Mouse (Mus musculus): ENCODE data around the gene Olfr145.

Gene Olfr145

DNA sequence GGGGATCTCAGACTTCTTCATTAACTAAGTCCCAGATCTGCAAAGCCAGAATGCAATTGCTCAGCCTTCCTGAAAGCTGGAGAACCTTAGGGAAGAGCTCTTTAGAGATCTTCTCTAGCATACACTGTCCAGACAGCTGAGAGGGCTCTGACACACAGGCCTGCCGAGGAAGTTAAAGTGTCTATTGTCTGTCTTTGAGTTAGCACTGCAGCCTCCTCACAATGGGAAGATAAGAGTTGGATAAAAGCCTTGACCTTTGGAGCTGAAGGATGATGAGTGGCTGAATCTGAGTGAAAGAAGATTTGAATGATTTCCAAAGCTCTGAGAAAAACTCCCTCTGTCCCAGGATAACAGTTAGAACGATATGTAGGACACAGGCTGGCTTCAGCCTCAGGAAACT lies at the start of gene Olfr145:
Gene Olfr145, plus strand, starts transcription at position 64 of the 400 bp plus-strand sequence.
- DNase-seq (ENCODE audit: low read depth, low spot score), result no peak

DNA sequence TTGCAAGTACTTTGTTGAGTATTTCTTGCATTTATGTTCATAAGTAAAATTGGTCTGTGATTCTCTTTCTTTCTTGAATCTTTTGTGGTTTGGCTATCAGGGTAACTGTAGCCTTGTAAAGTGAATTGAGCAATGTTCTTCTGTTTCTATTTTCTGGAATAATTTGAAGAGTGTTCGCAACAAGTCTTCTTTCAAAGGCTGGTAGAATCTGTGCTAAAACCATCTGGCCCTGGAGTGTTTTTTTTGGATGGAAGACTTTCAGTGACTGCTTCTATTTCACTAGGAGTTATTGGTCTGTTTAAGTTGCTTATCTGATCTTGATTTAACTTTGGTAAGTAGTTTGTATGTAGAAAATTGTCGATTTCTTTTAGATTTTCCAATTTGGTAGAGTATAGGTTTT lies 47.3 kb upstream of the Olfr145 start:
- DNase-seq (ENCODE audit: low read depth, low spot score), result no peak

DNA sequence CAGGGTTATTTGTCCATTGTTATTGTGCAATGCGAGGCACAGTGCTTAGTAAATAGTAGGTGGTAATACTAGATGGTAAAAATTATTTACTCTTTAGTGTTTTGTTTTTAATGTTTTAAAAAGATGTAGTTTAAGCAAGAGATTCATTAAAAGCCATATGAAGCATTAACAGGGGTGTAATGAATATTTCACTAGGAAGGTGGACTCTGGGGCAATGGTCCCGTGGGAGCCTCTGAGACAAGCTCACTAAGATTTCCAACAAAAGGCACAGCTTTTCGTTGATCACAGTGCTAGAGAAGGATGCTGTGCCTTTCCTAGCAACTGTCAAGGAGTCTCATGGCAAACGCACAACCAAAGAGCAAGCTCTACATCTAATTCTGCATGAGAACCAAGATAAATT lies 42.6 kb upstream of the Olfr145 start, which contains the start of gene Olfr877:
Gene Olfr877, plus strand, starts transcription at position 301 of the 400 bp plus-strand sequence.
- no peak for DNase-seq (ENCODE audit: low read depth, low spot score)

DNA sequence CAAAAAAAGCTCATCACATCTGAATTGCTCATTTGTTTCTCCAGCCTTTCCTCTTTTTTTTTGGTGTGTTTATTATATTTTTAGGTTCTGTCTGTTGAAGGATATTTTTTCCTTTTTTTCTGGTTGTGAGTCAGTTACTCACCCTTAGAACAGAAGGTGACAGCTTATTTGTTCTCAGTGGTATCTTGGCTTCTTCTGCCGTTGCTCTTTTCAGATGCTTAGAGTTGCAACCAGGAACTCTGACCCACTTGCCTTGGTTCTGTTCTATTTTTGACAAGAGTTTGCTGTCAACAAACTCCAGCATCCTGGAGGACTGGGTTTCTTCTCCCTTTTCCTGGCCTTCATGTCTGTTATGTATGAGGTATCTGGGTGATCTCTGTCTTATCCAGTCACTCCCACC lies 33.2 kb upstream of the Olfr145 start:
- no peak for DNase-seq (ENCODE audit: low read depth, low spot score)

DNA sequence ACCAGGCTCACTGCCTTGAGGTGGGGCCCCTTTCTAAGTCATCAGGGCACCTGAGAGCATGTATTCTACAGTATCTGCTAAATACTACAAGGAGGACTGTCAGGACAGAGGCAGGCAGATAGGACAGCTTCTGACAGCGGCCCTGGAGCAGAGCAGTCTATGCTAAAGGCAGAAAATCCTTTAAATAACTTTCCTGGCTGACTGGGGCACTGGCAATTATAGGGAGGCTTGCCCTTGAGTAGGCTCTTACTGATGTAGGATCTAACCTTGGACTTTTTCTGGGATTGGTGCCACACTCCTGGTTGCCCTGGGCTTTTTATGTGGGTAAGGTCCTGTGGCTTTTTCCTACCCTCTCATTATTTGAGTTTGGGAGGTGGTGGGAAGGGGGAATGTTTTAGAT lies 26.3 kb upstream of the Olfr145 start:
- DNase-seq (ENCODE audit: low read depth, low spot score), result no peak

DNA sequence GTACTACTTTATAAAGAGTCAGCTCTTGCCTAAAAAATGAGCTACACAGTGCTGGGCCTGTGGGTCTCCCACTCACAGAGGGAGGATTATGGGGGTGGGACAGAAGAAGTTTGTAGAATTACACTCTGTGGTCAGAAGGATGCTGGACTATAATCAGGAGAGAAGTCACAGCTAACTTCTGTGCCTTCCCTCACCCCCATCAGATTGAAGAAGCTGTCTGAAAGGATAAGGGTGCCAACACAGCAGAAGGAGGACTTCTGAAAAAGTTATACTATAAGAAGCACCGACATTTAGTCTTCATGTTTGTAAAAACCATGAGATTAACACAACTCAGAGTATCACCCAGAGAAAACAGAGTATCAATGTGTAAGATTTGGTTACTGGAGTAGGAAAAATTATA lies 25.4 kb upstream of the Olfr145 start:
- DNase-seq (ENCODE audit: low read depth, low spot score), result no peak

DNA sequence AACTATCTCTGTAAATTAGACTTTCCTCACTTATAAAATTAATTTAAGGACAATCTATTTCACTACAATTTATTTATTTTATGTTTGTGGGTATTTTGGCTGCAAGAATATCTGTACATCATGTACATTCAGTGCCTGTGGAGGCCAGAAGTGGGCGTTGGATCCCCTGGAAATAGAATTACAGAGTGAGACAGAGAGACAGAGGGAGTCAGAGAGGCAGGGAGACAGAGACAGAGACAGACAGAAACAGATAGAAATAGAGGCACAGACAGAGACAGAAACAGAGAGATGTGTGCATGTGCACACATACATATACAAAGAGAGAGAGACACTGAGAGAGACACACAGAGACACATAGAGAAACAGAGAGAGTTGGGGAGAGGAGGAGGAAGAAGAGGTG lies 25.0 kb upstream of the Olfr145 start:
- DNase-seq (ENCODE audit: low read depth, low spot score), result no peak

DNA sequence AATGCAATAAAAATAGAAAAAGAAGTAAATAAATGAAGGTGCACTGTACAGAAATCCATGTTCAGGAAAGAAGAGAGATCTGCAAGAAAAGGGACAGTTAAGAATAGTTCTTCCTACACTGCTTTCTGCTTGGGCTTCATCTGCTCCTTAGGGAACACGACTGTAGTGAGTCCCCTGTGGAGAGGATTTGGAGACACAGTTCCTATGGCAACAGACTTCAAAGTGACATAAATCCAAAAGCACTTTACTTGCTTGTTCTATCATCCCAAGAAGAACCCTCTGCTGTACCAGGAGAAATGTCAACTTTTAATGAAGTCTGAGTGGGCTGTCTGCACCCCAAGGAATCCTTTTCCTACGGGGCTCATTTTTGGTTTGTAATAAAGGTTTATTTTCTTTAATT lies 5.6 kb upstream of the Olfr145 start:
- DNase-seq (ENCODE audit: low read depth, low spot score), result no peak

DNA sequence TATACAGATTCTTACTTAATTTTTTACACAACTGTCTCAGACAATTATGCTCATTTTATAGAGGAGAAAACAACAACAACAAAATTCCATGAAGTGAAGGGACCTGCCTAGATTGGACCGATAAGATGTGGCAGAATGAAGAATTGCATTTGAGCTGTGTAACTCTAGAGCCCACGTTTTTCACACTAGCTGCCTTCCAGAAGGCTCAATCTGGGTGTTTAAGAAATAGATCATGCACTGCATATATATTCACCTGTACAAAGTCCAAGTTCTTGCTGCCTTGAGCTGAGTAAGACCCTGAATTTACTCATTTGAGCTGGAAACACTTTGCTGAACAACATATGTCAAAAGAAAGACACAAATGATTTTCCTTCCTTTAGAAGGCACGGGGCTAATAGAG lies 9.0 kb downstream of the Olfr145 start:
- no peak for DNase-seq (ENCODE audit: low read depth, low spot score)

DNA sequence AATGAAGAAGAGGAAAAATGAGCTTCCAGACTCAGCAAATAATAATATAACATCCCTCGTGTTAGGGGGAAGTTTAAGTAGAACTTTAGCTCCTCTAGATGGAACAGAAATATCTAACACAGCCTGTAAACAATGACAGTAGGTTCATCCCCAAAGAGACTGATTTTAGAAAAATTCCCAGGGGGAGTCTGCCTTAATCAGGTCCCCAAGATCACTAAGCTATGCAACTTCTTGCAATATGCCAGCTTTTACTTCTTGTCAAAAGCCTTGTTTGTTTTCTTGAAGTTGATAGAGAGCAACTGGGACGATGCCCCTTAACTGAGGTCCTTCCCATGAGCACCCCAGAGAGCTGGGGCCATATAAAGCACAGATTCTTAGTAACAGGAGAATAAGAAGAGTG lies 21.0 kb downstream of the Olfr145 start, which contains the start of gene Olfr878:
Gene Olfr878, plus strand, starts transcription at position 301 of the 400 bp plus-strand sequence.
- no peak for DNase-seq (ENCODE audit: low read depth, low spot score)

DNA sequence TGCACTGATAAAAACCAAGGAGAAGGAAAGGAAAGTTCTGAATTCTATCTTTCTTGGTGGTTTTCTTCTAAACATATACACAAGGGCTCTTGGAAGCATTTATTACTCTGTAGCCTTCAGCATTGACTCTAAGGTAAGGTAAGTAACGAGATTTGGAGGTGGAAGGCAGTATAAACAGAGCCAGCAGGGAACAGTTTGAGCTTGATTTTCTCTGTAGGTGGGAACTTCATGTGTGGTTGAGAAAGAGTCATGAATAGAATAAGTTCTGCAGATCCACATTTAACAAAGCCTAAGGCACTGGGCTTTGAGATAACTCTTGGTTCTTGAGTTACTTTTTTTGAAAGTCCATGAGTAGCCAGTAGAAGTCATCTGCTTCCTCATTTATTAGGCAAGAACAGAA lies 21.5 kb downstream of the Olfr145 start:
- DNase-seq (ENCODE audit: low read depth, low spot score), result no peak

DNA sequence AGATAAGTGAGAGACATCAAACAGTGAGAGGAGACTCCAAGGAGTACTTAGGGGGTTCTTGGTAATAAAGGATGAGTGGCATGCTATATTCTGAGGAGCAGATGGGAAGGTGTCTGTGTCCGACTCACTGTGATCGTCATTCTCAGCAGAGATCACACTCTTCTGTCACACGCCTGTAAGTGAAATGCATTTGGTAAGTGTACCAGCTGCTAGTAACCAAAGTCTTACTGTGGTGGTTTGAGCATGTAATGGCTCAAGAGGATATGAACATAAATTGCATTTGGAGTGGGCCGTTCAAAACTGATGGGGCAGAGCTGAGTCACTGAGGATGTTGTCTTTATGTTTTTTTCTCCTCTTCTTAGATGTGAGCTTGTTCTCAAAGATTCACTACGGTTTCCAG lies 27.7 kb downstream of the Olfr145 start:
- DNase-seq (ENCODE audit: low read depth, low spot score), result no peak

DNA sequence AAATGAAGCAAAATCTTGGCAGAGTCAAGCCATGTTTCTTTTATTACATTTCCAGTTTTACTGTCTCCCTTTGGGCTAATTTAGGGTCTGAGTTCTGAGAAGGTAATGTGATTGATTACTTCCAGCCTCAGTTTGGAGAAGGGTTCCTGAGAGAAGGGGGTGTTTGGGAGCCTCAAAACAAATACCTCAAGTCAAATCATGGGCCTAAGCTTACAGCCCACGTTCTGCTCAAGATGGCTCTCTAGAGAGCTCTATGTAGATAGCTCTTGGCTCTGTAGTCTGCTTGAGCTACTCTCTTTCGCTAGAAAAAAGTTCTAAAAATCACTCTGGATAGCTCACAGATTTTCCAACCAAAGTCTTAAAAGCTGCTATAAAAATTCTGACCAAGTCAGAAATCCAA lies 28.9 kb downstream of the Olfr145 start:
- DNase-seq (ENCODE audit: low read depth, low spot score), result no peak

DNA sequence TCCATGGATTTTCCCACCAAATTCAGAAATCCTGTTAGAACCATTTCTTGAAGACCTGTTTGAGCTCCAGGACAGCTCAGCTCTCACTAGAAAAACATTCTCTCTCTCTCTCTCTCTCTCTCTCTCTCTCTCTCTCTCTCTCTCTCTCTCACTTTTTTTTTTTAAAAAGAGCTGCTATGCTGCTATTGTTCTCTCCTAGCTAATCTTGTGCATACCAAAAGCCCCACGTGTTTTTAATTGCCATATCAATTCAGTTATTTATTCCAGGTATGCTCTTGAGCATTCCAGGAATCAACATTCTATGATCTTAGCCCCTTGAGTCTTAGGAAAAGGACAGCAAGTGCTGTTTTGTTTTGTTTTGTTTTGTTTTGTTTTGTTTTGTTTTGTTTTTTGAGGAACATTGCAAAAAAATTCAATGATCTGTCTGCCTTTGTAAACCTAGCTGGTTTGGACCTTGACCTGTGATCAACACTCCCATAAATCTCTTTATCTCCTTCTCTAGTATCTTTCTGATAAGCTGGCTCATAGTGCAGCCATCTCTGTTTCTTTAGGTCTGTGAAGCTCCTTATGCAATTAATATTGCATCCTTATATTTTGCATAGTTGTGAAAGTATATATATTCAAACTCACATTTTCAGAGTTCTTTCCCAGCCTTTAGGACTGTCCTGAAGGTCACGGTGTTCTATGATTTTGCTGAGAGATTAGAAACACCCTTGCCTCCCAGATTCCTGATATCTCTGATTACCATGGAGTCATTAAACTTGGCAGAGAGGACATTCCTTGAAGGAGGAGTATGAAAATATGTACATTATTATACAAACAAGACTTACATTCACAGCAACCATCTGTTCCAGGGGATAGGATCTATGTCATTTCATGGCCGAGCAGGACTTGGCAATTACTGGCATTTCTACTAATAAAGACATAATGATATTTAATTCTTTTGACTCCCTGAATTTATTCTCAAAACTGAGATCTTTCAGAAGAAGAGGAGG lies 29.8 kb downstream of the Olfr145 start:
- DNase-seq (ENCODE audit: low read depth, low spot score), result no peak

DNA sequence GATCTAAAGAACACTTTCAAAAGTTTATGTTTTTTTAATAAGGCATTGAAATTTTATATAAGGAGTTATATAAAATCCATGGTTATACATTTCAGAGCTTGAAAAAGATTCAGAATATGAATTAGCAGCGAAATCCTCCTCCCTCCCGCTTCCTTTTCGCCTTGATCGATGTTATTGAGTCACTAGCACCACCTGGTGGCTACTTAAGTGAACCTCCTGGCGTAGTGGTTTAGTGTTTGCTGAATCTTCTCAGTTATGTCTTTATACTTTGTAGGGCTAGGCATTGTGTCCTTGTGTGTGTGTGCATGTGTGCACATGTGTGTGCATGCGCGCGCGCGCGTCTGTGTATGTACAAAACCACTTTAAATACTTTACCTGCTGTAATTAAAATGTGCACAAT lies 36.0 kb downstream of the Olfr145 start:
- peak; percentile 72 for DNase-seq (ENCODE audit: low read depth, low spot score)

DNA sequence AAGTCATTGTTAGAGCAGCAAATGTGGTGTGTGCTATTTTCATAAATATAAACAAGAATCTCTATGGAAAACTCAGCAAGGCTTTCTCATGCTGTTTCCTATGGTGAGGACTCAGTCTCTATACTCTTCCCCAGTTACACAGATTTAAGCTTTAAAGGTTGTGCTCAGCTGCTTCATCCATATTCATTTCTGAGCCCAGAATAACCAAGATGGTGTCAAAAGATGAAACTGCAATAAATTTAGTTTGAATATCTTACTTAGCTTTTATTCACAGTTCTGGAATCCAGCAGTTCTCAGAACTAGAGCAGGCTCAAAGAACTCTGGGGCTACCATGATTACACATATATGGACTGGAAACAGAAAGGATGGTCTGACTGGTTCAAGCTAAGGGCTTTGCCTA lies 37.6 kb downstream of the Olfr145 start:
- DNase-seq (ENCODE audit: low read depth, low spot score), result no peak

DNA sequence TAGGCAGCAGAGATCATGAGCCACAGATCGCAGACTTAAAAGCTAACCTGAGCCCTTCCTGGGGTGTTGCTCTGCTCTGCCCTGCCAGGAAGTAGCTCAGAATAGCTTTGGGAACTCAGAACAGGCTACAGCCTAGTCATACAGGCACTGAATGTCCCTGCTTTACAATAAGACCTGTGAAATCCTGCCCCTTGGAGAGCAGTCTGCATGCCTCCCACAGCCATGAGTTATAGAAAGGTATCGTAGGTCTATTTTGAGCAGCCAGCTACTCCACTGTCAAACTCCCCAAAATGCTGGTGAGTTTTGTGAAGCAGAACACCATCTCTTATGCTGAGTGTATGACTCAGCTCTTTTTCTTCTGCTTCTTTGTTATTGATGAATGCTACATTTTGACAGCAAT lies 44.6 kb downstream of the Olfr145 start:
- no peak for DNase-seq (ENCODE audit: low read depth, low spot score)

All from forelimb bud, embryonic 11.5 days (tissue).